Mouse (Mus musculus): Measurements from ENCODE around the gene Hpd. TPM values are rescaled to one million over a fixed set of nuclear protein-coding genes. Genes with fewer than 3 reads are reported as not detected.

Hpd gene
- polyA plus RNA-seq, 1 experiment from 2014 or later: not detected

DNA sequence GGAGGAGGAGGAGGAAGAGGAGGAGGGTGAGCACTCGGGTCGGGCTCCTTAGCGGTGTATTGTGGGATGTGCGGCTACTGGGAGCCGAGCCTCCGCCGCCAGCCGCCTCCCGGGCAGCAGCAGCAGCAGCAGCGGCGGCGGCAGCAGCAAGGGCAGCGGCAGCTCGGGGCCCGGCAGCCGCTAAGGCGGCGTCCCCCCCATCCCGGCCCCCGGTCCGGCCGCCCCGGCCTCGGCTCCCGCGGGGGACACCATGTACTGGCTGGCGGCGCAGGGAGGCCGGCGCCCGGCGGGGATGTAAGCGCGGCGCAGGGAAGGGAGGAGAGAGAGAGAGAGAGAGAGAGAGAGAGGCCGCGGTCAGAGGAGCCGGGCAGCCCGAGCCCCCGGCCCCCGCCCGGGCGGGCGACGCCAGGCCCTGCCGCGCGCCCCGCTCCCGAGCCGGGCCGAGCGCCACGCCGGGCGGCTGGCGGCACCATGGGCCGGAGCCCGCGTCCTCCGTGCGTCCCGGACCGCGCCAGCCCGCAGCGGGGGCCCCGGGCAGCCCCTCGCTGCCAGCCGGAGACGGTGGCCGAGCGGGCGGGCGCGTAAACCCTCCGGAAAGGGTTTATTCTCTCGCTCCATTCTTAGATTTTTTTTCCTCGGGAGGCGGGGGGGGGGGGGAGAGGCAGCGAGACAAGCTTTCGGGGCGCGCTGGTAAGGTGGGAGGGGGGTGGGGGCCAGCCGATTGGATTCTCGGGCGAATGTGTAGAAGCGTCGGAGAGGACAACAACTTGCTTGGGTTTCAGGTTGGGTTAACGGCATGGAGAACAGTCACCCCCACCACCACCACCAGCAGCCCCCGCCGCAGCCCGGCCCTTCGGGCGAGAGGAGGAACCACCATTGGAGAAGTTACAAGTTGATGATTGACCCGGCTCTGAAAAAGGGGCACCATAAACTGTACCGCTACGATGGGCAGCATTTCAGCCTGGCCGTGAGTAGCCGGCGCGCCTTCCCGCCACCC lies 40.1 kb downstream of the Hpd start, which contains the start of gene Setd1b:
TSS of gene Setd1b (plus strand) at position 33 of the 997 bp plus-strand sequence.
- peaks cover 33% of the 10 kb centered on the region for H3K36me3 ChIP-seq (replicated peaks)
- peaks cover 62% of the 10 kb centered on the region for H3K4me1 ChIP-seq
- H3K9me3 ChIP-seq: no peaks in the 10 kb centered on the region
- peak within 1 kb of the TSS; percentile 100 for H3K27ac ChIP-seq (replicated peaks)
- no peaks in the 10 kb centered on the region for H3K27me3 ChIP-seq (replicated peaks; ENCODE audit: low read depth, poor library complexity, severe bottlenecking)
- peak; percentile 78 for DNase-seq (ENCODE audit: low spot score)
- WGBS: under 1% methylated on average over 92 of the region's 103 CpGs
- H3K4me3 ChIP-seq: peak within 1 kb of the TSS; percentile 99

DNA sequence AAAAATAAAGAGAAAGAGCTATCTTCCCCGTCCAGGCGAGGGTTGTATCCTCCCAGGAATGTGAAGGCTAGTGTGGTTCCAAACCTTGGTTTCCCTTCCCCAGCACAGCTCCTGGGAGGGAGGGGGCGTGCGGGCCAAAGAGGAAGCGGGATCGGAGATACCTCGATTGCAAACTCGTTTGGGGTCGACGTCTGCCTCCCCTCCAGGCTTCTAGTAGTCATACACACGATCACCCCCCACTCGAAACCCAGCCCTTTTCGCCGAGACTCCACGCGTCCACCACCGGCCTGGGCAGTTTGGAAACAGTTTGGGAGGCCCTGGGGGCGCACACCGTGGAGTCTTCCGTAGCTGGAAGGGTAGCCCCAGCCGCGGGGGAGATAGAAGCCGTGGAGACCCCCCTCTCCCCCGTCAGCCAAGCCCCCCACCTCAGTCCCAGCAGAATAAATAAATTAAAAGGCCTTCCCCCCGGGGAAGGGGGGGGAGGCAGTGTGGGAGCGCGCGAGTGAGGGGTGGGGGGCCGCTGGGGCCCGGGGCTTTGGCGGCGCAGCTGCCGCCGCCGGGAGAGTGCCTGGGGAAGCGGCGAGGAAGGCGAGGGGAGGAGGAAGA lies 40.9 kb downstream of the Hpd start:
- H3K27me3 ChIP-seq (replicated peaks; ENCODE audit: low read depth, poor library complexity, severe bottlenecking): no peaks in the 10 kb centered on the region
- peak overlapping the region; percentile 100 for H3K27ac ChIP-seq (replicated peaks)
- no peaks in the 10 kb centered on the region for H3K9me3 ChIP-seq
- peak; percentile 79 for DNase-seq (ENCODE audit: low spot score)
- H3K4me1 ChIP-seq: peaks cover 69% of the 10 kb centered on the region
- H3K4me3 ChIP-seq: peak overlapping the region; percentile 99
- peaks cover 25% of the 10 kb centered on the region for H3K36me3 ChIP-seq (replicated peaks)
- under 1% methylated on average over 37 of the region's 38 CpGs for whole genome bisulfite sequencing

- H3K9me3 ChIP-seq: no peaks in the 10 kb centered on the region
- peaks cover 69% of the 10 kb centered on the region for H3K4me1 ChIP-seq
- no peaks in the 10 kb centered on the region for H3K27me3 ChIP-seq (replicated peaks; ENCODE audit: low read depth, poor library complexity, severe bottlenecking)
- WGBS: under 1% methylated on average over 31 of the region's 31 CpGs
- H3K27ac ChIP-seq (replicated peaks): peak overlapping the region; percentile 100
- peak overlapping the region; percentile 99 for H3K4me3 ChIP-seq
- peak; percentile 93 for DNase-seq (ENCODE audit: low spot score)
- peaks cover 18% of the 10 kb centered on the region for H3K36me3 ChIP-seq (replicated peaks)
Observed at GRCm38 (mm10) chr5:123140694-123141554, 41.6 kb downstream of the Hpd start.

DNA sequence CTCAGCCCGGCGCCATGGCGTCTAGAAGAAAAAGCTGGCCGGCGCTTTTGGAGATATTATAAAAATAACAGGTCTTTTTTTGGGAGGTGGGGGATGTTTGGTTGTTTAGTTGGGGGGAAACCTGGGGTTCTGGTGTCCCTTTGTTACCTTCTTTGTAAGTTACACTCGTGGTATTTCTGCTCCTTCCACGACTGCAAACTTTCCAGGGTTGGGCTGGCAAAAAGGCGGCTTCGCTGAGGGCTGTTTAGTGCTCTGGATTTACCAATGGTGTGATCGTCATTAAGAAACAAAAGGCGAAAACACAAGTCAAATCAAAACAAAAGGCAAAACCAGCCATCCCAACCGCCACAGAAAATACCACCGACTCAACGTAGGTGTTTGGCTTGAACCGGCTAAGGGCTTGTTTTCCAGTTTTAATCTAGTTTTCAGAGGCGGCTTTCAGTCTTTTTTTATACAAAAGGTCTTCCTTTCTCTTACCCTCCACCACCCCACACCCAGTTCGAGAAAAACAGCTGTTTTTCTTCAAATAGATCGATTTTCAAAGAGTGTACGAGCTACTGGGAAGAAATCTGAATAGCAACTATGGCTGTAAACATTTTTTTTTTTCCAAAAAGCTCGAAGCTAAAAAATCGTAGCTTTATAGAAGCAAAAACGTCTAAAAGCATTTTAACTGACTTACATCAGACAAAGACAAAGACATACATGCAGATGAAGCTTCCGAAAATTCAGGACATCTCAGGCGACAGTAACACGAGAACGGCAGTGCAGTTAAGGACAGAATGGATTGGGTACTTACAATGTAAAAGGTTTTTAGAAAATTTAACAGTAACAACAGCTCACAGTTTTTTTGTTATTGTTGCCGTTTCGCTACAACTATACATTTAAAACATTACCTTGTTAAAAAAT lies 42.6 kb downstream of the Hpd start:
- H3K27ac ChIP-seq (replicated peaks): peak overlapping the region; percentile 100
- under 1% methylated on average over 28 of the region's 28 CpGs for WGBS
- no peaks in the 10 kb centered on the region for H3K27me3 ChIP-seq (replicated peaks; ENCODE audit: low read depth, poor library complexity, severe bottlenecking)
- H3K4me1 ChIP-seq: peaks cover 69% of the 10 kb centered on the region
- H3K4me3 ChIP-seq: peak overlapping the region; percentile 99
- peak; percentile 44 for DNase-seq (ENCODE audit: low spot score)
- H3K36me3 ChIP-seq (replicated peaks): peaks cover 18% of the 10 kb centered on the region
- no peaks in the 10 kb centered on the region for H3K9me3 ChIP-seq

- Histone ChIP-seq H3K4me1 (peaks cover 69% of the 10 kb centered on the region), H3K4me3 (peak overlapping the region; percentile 99), H3K36me3 (replicated peaks) (peaks cover 18% of the 10 kb centered on the region), H3K9me3 (no peaks in the 10 kb centered on the region), H3K27me3 (replicated peaks; ENCODE audit: low read depth, poor library complexity, severe bottlenecking) (no peaks in the 10 kb centered on the region), H3K27ac (replicated peaks) (peak overlapping the region; percentile 100)
- peak; percentile 81 for DNase-seq (ENCODE audit: low spot score)
- under 1% methylated on average over 39 of the region's 39 CpGs for WGBS
Observed at GRCm38 (mm10) chr5:123138953-123139721, 43.4 kb downstream of the Hpd start.

DNA sequence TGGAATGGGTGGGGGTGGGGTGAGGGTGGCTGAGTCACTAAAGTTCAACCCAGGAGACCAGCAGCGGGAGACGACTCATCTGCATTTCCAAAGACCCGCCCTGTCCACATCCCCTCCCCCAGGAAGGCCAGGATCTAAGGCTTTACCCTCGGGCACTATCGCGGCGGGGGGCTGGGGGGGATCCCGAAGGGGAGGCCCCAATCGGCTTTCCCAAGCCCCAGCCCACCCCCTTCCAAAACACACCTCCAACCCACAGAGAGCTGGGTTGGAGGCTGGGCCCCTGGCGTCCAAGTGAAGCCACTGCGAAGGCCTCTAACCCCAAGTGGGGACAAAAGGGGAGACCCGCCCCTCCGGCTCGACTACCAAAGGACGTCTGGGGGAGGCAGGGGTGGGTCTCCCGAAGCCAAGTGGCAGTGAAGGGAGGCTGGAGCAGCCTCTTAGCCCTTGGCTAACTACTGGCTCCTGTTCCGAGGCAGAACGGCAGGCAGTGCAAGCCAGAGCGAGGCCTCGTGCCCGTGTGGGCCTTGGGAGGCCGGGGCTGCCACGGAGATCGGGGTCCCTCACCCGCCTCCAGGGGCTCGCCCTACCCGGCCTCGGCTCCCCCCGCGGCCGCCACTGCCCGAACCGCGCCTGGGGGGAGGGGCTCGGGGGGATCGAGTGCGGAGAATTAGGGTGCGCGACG lies 44.2 kb downstream of the Hpd start:
- H3K4me3 ChIP-seq: peak overlapping the region; percentile 99
- H3K4me1 ChIP-seq: peaks cover 69% of the 10 kb centered on the region
- no peaks in the 10 kb centered on the region for H3K27me3 ChIP-seq (replicated peaks; ENCODE audit: low read depth, poor library complexity, severe bottlenecking)
- peak; percentile 91 for DNase-seq (ENCODE audit: low spot score)
- H3K36me3 ChIP-seq (replicated peaks): peaks cover 24% of the 10 kb centered on the region
- H3K9me3 ChIP-seq: no peaks in the 10 kb centered on the region
- peak overlapping the region; percentile 100 for H3K27ac ChIP-seq (replicated peaks)
- WGBS: under 1% methylated on average over 40 of the region's 40 CpGs

DNA sequence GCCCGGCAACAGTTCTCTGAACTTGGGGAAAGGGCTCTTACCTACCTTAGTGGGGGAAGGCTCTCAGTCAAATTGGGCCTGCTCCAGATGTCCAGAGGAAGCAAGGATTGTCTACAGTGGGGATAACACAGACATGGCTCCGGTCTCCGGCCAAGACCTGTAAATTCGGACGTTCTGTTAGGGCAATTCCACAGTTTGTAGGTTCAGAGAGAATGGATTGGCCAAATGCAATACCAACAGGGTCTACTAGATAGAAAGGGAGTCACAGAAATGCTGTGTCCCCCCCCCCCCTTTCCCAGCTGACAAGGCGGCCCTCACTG lies 44.7 kb downstream of the Hpd start:
- Histone ChIP-seq H3K9me3 (no peaks in the 10 kb centered on the region), H3K27ac (replicated peaks) (peak overlapping the region; percentile 100), H3K4me3 (peak overlapping the region; percentile 99), H3K36me3 (replicated peaks) (peaks cover 24% of the 10 kb centered on the region), H3K27me3 (replicated peaks; ENCODE audit: low read depth, poor library complexity, severe bottlenecking) (no peaks in the 10 kb centered on the region), H3K4me1 (peaks cover 69% of the 10 kb centered on the region)
- under 1% methylated on average over 6 of the region's 6 CpGs for WGBS
- no peak for DNase-seq (ENCODE audit: low spot score)

DNA sequence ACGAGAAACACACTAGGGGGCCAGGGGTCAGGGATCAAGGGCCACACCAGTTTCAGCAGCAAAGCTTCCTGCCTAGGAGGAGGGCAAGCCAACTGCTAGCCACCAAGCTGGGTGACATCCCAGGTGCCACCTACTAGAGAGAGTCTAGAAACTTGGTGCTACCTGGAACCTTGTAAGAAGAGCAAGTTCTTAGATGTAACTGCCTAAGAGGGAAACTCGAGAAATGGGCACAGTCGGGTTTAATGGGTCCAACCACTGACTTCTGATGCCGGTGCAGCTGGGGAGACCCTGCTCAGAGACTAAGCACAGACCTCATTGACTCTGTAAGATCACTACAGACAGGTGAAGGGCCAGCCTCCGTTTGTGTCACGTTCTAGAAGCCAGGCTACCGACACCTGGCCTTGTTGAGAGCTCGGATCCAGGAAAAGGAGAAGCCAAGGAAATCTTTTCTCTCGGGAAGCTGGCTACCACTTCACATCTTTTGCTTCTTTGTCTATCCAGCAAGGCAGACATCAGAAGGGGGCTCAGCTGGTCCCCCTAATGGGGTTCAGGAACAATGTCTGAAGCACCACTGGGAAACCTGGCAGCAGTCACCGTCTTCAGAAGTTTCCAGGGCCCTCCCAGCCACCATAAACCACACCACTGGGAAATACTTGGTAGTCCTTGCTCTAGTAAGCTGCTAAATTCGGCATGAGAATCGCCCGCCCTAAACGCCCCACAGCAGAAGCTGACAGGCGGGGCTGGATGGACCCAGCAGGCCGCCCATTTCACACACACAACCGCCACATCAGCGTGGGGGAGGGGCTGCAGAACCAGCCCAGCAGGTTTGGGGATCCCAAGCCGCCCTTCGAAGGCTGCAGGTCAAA lies 45.2 kb downstream of the Hpd start:
- WGBS: 2% methylated on average over 20 of the region's 20 CpGs
- H3K27me3 ChIP-seq (replicated peaks; ENCODE audit: low read depth, poor library complexity, severe bottlenecking): no peaks in the 10 kb centered on the region
- H3K4me1 ChIP-seq: peaks cover 74% of the 10 kb centered on the region
- H3K4me3 ChIP-seq: peak overlapping the region; percentile 99
- DNase-seq (ENCODE audit: low spot score): peak; percentile 85
- H3K27ac ChIP-seq (replicated peaks): peak overlapping the region; percentile 100
- peaks cover 24% of the 10 kb centered on the region for H3K36me3 ChIP-seq (replicated peaks)
- H3K9me3 ChIP-seq: no peaks in the 10 kb centered on the region

GRCm38 (mm10) chr5:123136361-123137043 lies 46.0 kb downstream of the Hpd start:
- Histone ChIP-seq H3K4me3 (peak overlapping the region; percentile 99), H3K36me3 (replicated peaks) (peaks cover 30% of the 10 kb centered on the region), H3K27me3 (replicated peaks; ENCODE audit: low read depth, poor library complexity, severe bottlenecking) (peaks cover 7% of the 10 kb centered on the region), H3K4me1 (peaks cover 78% of the 10 kb centered on the region), H3K9me3 (no peaks in the 10 kb centered on the region), H3K27ac (replicated peaks) (peak overlapping the region; percentile 100)
- WGBS: under 1% methylated on average over 13 of the region's 13 CpGs
- peak; percentile 87 for DNase-seq (ENCODE audit: low spot score)

Data from embryonic facial prominence, embryonic 10.5 days (tissue).